Mouse (Mus musculus) urinary bladder, postnatal 4 days (tissue): Measurements from ENCODE around the gene Vstm2l.

Experiments used
- DNase-seq, 2 experiments: peaks; one replicate each; pipeline ENCODE4 v3.0.0; 2021 to 2022; ENCODE audit warnings: low spot score in 2 of 2

Vstm2l gene

GRCm38 (mm10) chr2:157932655-157933054 lies 18.2 kb downstream of the Vstm2l start:
- no peak for DNase-seq

GRCm38 (mm10) chr2:157935444-157936171 lies 21.2 kb downstream of the Vstm2l start:
- no peak for DNase-seq

GRCm38 (mm10) chr2:157936676-157937075 lies 22.2 kb downstream of the Vstm2l start:
- no peak for DNase-seq

GRCm38 (mm10) chr2:157940586-157941185 lies 26.2 kb downstream of the Vstm2l start:
- no peak for DNase-seq

GRCm38 (mm10) chr2:157943514-157944155 lies 29.2 kb downstream of the Vstm2l start:
- DNase-seq, result peak; percentile 56 to 73

GRCm38 (mm10) chr2:157944156-157944893 lies 29.9 kb downstream of the Vstm2l start:
- DNase-seq, result no peak

- DNase-seq, result no peak
These were observed 39.5 kb downstream of the Vstm2l start for GRCm38 (mm10) chr2:157953978-157954377.

- no peak for DNase-seq
These were observed 43.3 kb downstream of the Vstm2l start for GRCm38 (mm10) chr2:157957707-157958108.

GRCm38 (mm10) chr2:157967856-157968255 lies 53.4 kb downstream of the Vstm2l start:
- no peak for DNase-seq

- no peak for DNase-seq
These were observed 55.7 kb downstream of the Vstm2l start for GRCm38 (mm10) chr2:157970124-157970523.

GRCm38 (mm10) chr2:157970669-157971068 lies 56.2 kb downstream of the Vstm2l start:
- no peak for DNase-seq

GRCm38 (mm10) chr2:157974604-157975501 lies 60.4 kb downstream of the Vstm2l start:
- no peak for DNase-seq

- no peak for DNase-seq
These were observed 61.1 kb downstream of the Vstm2l start for GRCm38 (mm10) chr2:157975595-157975994.

GRCm38 (mm10) chr2:157979241-157979640 lies 64.8 kb downstream of the Vstm2l start:
- DNase-seq, result no peak

GRCm38 (mm10) chr2:157982727-157983126 lies 68.3 kb downstream of the Vstm2l start:
- no peak for DNase-seq

- no peak for DNase-seq
These were observed 68.8 kb downstream of the Vstm2l start for GRCm38 (mm10) chr2:157983276-157983675.

GRCm38 (mm10) chr2:157985611-157986010 lies 71.2 kb downstream of the Vstm2l start:
- DNase-seq, result no peak

GRCm38 (mm10) chr2:157986235-157986634 lies 71.8 kb downstream of the Vstm2l start:
- DNase-seq, result no peak

- DNase-seq, result no peak
These were observed 74.2 kb downstream of the Vstm2l start for GRCm38 (mm10) chr2:157988416-157989190.

GRCm38 (mm10) chr2:157989946-157990345 lies 75.5 kb downstream of the Vstm2l start:
- DNase-seq, result no peak
